Mouse (Mus musculus) erythroblast, embryonic 14.5 days (primary cell): ENCODE measurements around the gene Rab11b. TPM values are rescaled to one million over a fixed set of nuclear protein-coding genes. Genes with fewer than 3 reads are reported as not detected.
"Not testable (repeated sequence)": the region's sequence is repeated elsewhere in the genome, so short reads cannot be mapped to it uniquely, and the experiment has no call there.

Experiments
- H3K27me3 ChIP-seq: 2 replicates; pipeline ENCODE4 v1.6.1; 2012; ENCODE audit warnings: inconsistent platforms; ENCODE audit not compliant: control insufficient read depth
- H3K36me3 ChIP-seq: 2 replicates; pipeline ENCODE4 v1.6.1; 2012; ENCODE audit warnings: mild to moderate bottlenecking, inconsistent platforms; ENCODE audit not compliant: control insufficient read depth
- H3K4me1 ChIP-seq: 2 replicates; pipeline ENCODE4 v1.6.1; 2012; ENCODE audit warnings: inconsistent platforms; ENCODE audit not compliant: control insufficient read depth
- H3K4me3 ChIP-seq: replicated peaks from 2 replicates; pipeline ENCODE3; 2012; ENCODE audit warnings: moderate library complexity, mild to moderate bottlenecking, inconsistent platforms
- H3K9me3 ChIP-seq: 2 replicates; pipeline ENCODE4 v1.6.1; 2012; ENCODE audit warnings: low read length, inconsistent platforms, mixed read lengths; ENCODE audit not compliant: control insufficient read depth
- GATA1 ChIP-seq: IDR thresholded peaks from 2 replicates; pipeline ENCODE4 v1.6.1; 2012; ENCODE audit warnings: low read length, inconsistent platforms, mixed read lengths
- TAL1 ChIP-seq: IDR thresholded peaks from 3 replicates; pipeline ENCODE4 v1.6.1; 2012; ENCODE audit warnings: low read length, inconsistent platforms, mixed read lengths
- polyA plus RNA-seq: library from polyadenylated mRNA; stranded (reverse); fragments of >175 nt; gene quantifications from 2 replicates; pipeline ENCODE4 v1.2.3, GENCODE M21; 2012

Gene Rab11b
- polyA plus RNA-seq, 1 experiment, result 26.5 TPM

DNA sequence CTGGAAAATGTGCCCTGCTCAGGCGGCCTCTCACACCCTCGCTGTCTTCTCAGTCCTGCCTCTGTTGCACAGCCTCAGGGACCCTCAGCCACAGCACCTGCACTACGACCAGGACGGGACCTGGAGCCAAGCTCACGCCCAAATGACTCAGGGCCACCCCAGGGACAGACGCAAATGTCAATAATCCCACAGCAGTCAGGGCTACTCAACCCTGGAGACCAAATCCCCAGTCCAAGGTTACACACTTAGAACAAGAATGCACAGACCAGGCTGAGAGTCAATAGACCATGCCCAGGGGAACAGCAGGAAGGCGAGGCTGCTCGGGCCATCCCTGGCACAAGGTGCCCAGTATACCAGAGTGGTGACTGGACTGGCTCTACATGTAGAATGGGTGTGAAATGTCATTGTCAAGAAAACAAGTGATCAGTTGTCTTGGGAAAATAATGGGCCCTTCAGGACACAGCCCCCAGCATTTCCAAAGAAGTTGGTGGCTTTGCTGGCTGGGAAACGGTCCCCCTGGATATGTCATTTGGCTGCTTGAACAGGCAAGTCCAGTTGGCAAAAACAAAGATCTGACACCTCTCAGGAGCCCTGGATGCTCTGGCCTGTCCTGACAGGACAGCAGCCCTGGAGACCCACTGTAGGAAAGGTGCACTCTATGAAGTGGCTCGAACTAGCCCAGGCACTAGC, 4.8 kb downstream of the Rab11b start:
- H3K4me1 ChIP-seq, result peaks cover 72% of the 10 kb centered on the region
- no peaks in the 10 kb centered on the region for H3K27me3 ChIP-seq
- H3K36me3 ChIP-seq, result peaks cover 87% of the 10 kb centered on the region
- no peaks in the 10 kb centered on the region for H3K9me3 ChIP-seq
- no peak overlapping the region for H3K4me3 ChIP-seq
- TF ChIP-seq TAL1, result no peak
- TF ChIP-seq GATA1, result no peak

DNA sequence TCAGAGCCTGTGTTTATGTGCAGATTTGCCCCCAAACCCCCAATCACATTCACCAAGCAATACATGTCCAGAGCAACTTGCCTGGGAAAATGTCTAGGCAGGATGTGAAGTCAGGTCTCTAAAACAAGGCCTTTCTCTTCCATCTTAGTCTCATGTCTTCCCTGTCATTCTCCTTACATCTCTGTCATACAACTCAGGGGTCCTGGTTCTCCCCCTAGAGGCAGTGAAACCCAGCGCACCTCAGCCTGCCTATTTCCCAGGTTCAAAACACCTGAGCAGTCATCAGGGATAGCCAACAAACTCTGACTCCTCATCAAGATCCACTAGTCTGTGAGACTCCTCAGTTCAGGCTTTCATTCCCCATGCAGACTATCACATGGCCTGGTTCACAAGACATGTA, 5.7 kb downstream of the Rab11b start:
- H3K27me3 ChIP-seq, result no peaks in the 10 kb centered on the region
- TF ChIP-seq TAL1, result no peak
- TF ChIP-seq GATA1, result no peak
- no peaks in the 10 kb centered on the region for H3K9me3 ChIP-seq
- H3K4me3 ChIP-seq, result no peak overlapping the region
- H3K36me3 ChIP-seq, result peaks cover 96% of the 10 kb centered on the region
- peaks cover 70% of the 10 kb centered on the region for H3K4me1 ChIP-seq

DNA sequence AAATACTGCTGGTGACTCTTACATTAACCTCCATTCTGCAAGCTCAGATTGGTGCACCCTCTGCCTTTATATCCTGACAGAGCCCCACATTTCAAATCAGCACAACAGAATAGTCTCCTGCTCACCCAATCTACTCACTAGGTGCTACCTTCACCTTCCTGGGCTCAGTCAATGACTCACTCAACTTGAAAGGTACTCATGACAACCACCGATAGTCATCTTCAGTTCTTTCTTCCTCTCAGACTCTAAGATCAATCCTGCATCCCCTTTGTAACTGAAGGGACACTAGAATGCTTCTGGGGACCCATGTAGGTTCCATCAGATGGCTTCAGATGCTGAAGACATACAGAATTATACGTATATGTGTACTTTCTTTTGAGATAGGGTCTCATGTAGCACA, 8.0 kb downstream of the Rab11b start:
- no peaks in the 10 kb centered on the region for H3K27me3 ChIP-seq
- TF ChIP-seq GATA1 (no peak), TAL1 (no peak)
- H3K4me1 ChIP-seq, result peaks cover 52% of the 10 kb centered on the region
- no peak overlapping the region for H3K4me3 ChIP-seq
- H3K9me3 ChIP-seq, result no peaks in the 10 kb centered on the region
- H3K36me3 ChIP-seq, result peaks cover 97% of the 10 kb centered on the region

DNA sequence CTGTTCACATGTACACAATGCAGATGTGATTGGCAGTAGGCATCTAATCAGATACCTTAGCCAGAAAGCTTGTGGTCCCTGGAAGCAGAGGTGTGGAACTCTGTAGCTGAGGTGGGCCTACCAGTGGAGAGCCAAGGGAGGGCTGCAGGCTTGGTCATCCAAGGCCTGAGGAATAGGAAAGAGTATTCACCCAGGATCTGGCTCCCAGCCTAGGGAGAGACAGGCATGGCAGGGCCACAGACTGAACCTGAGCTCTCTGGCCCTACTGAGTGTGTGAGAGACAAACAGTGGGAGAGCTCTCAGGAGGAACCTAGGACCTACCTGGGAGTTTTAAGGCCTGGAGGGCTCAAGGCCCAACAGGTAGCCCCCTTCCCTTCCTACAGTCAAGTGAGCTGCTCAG, 9.1 kb downstream of the Rab11b start:
- H3K27me3 ChIP-seq, result no peaks in the 10 kb centered on the region
- H3K4me1 ChIP-seq, result peaks cover 43% of the 10 kb centered on the region
- no peak overlapping the region for H3K4me3 ChIP-seq
- TF ChIP-seq TAL1, result no peak
- TF ChIP-seq GATA1, result no peak
- peaks cover 95% of the 10 kb centered on the region for H3K36me3 ChIP-seq
- H3K9me3 ChIP-seq, result no peaks in the 10 kb centered on the region

DNA sequence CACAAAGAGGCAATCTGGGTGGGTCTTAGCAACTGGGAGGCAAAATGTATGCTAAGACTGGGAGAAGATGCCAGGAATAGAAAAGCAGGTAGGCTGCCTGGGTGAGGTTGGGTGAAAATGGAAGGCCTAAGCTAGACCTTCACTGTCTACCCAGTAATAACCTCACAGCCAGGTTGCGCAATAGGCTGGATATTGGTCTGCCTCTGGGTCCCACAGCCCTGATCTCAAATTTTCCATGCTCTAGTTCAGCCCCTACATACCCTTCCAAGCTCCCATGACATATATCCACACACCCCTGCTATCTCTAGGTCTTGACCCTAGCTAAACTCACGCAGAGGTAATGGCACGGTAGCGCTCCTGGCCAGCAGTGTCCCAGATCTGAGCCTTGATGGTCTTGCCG, 10.9 kb downstream of the Rab11b start:
- no peak for TF ChIP-seq GATA1
- no peak for TF ChIP-seq TAL1
- H3K36me3 ChIP-seq, result peaks cover 96% of the 10 kb centered on the region

DNA sequence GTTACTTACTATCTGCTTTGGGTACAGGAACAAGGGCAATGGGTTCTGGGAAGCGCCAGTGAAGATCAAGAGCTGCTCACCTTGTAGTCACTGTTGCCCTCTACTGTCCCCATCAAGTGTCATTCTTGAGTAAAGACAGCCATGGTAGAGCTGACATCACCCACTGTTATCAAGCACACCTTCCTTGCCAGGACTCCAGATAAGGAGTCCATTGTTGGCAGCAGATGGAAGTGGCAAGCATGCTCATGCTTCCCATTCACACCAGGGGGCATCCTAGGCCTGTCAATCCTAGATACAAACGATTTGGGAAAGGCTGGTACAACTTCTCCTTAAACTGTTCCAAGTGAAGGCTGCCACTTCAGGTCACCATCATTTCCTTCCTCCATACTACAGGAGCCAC, 14.3 kb downstream of the Rab11b start:
- Histone ChIP-seq H3K36me3 (peaks cover 62% of the 10 kb centered on the region), H3K27me3 (no peaks in the 10 kb centered on the region), H3K4me3 (no peak overlapping the region), H3K4me1 (peaks cover 12% of the 10 kb centered on the region), H3K9me3 (no peaks in the 10 kb centered on the region)
- TF ChIP-seq GATA1 (no peak), TAL1 (no peak)

More for the DNA sequence above, 10.9 kb downstream of the Rab11b start:
- Histone ChIP-seq H3K27me3 (no peaks in the 10 kb centered on the region), H3K4me1 (peaks cover 32% of the 10 kb centered on the region), H3K9me3 (no peaks in the 10 kb centered on the region), H3K4me3 (no peak overlapping the region)

DNA sequence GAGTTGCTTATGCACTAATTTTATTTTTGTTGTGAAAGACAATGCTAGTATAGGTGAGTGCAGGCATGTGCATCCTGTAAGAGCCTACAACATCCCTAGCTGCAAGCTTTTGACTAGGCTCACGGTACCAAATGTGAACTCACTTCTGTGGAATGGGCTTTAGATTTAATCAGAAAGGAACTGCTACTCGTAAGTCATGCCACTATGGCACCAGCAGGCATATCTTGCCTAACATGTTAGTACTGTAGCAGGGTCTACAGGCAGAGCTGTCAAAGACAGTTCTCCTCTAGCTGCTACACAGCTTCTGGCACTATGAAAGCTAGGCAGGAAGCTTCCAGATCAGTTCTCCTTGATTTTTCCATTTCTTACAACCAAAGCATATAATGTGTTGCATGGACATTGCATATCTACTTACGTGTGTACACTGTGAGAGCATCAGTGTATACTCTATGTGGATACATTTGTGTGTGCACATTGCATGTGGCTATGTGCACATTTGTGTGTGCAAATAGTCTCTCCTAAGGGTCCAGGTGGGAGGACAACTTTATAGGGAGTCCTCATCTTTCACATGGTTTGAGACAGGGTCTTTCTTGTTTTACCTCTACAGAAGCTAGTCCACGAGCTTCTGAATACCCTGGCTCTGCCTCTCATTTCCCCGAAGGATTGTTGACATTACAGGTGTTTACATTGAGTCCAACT, 15.5 kb downstream of the Rab11b start:
- H3K27me3 ChIP-seq, result no peaks in the 10 kb centered on the region
- H3K4me3 ChIP-seq, result no peak overlapping the region
- no peaks in the 10 kb centered on the region for H3K9me3 ChIP-seq
- peaks cover 50% of the 10 kb centered on the region for H3K36me3 ChIP-seq
- TF ChIP-seq GATA1 (no peak), TAL1 (no peak)
- H3K4me1 ChIP-seq, result peaks cover 9% of the 10 kb centered on the region

DNA sequence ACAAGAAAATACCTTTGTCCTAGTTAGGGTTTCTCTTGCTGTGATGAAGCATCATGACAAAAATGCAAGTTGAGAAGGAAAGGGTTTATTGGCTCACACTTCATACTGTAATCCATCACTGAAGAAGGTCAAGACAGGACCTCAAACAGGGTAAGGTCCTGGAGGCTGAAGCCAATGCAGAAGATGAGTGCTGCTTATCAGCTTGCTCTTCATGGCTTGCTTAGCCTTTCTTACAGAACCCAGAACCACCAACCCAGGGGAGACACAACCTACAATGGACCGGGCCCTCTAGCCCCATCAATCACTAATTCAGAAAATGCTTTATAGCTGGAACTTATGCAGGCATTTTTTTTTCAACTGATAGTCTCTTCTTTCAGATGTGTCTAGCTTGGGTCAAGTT, 17.9 kb downstream of the Rab11b start:
- TF ChIP-seq GATA1 (no peak), TAL1 (no peak)
- H3K4me1 ChIP-seq, result peaks cover 6% of the 10 kb centered on the region
- H3K4me3 ChIP-seq, result no peak overlapping the region
- H3K36me3 ChIP-seq, result peaks cover 26% of the 10 kb centered on the region
- no peaks in the 10 kb centered on the region for H3K27me3 ChIP-seq
- no peaks in the 10 kb centered on the region for H3K9me3 ChIP-seq

DNA sequence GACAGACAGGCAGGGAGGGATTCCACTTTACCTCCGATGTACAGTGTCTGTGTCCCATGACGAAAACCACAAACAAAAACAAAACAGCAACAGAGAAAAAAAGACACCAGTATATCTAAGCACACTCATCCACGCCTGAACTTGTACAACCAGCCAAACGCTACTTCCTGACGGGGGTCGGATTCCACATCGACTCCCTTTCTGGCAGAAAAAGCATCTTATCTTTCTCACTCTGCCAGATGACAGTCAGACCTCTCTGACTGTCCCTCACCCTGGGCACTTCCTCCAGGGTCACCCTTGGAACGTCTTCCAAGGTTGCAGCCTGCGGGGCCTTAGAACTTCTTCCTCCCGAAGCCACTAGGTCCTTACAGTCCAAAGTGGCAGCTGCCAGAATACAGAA, 26.8 kb downstream of the Rab11b start:
- H3K4me1 ChIP-seq, H3K27me3 ChIP-seq, H3K9me3 ChIP-seq, H3K4me3 ChIP-seq, H3K36me3 ChIP-seq: not testable (repeated sequence)

DNA sequence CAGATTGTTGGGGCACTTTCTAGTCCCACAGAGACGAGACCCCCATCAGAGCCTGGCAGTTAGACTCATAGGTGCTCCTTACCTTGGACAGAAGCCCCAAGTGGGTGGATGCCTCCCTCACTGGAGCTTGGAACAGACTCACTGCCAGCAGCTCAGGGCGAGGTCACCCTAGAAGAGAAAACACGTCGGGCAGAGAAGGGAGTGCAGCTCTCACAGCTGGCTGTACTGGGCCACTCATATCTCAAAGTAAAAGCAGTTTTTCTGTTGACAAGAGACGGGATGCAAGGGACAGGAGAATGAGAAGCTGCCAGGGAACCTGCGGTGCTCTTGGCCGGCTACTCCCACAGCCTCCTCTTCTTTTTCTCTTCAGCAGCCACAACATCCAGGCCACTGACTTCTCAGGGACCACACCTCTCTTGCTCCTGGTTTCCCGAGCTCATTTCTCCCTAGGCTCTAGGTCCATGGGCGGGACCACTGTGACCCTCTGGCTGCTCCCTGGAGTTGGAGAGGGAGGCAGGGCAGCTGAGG, 27.7 kb downstream of the Rab11b start:
- H3K9me3 ChIP-seq, H3K36me3 ChIP-seq, H3K27me3 ChIP-seq, H3K4me1 ChIP-seq, H3K4me3 ChIP-seq: not testable (repeated sequence)
